Mouse (Mus musculus): ENCODE results near the gene Pate2. TPM values are rescaled to one million over a fixed set of nuclear protein-coding genes. Genes with fewer than 3 reads are reported as not detected.

Pate2 gene
- polyA plus RNA-seq, 1 experiment, result 1.1 TPM

- H3K4me1 ChIP-seq (ENCODE audit: control insufficient read depth, insufficient read depth, low read length), result peaks cover under 1% of the 10 kb centered on the region; the same call in 1 of the 2 replicates
- no peaks in the 10 kb centered on the region for H3K27me3 ChIP-seq (ENCODE audit: control insufficient read depth, insufficient read depth, low read length)
- H3K36me3 ChIP-seq (ENCODE audit: control insufficient read depth, insufficient read depth, low read length), result no peaks in the 10 kb centered on the region
- TF ChIP-seq POLR2A (IDR thresholded peaks at IDR 0.05; ENCODE audit: control insufficient read depth, low read depth, low read length) (no peak), CTCF (IDR thresholded peaks at IDR 0.05; ENCODE audit: control insufficient read depth, insufficient read depth, insufficient replicate concordance, low read depth, low read length) (no peak)
- no peak overlapping the region for H3K4me3 ChIP-seq (ENCODE audit: control insufficient read depth, low read depth, low read length)
- H3K27ac ChIP-seq (ENCODE audit: control insufficient read depth, insufficient read depth, low read depth, low read length), result no peak overlapping the region
Measured at GRCm38 (mm10) chr9:35529141-35529540, 40.9 kb upstream of the Pate2 start.

GRCm38 (mm10) chr9:35529796-35530195, 40.3 kb upstream of the Pate2 start:
- Histone ChIP-seq H3K4me3 (ENCODE audit: control insufficient read depth, low read depth, low read length) (no peak overlapping the region), H3K4me1 (ENCODE audit: control insufficient read depth, insufficient read depth, low read length) (no peaks in the 10 kb centered on the region), H3K36me3 (ENCODE audit: control insufficient read depth, insufficient read depth, low read length) (no peaks in the 10 kb centered on the region), H3K27me3 (ENCODE audit: control insufficient read depth, insufficient read depth, low read length) (no peaks in the 10 kb centered on the region), H3K27ac (ENCODE audit: control insufficient read depth, insufficient read depth, low read depth, low read length) (no peak overlapping the region)
- no peak for TF ChIP-seq CTCF (IDR thresholded peaks at IDR 0.05; ENCODE audit: control insufficient read depth, insufficient read depth, insufficient replicate concordance, low read depth, low read length)
- TF ChIP-seq POLR2A (IDR thresholded peaks at IDR 0.05; ENCODE audit: control insufficient read depth, low read depth, low read length), result no peak

GRCm38 (mm10) chr9:35533266-35533665, 36.8 kb upstream of the Pate2 start:
- TF ChIP-seq POLR2A (IDR thresholded peaks at IDR 0.05; ENCODE audit: control insufficient read depth, low read depth, low read length), result no peak
- TF ChIP-seq CTCF (IDR thresholded peaks at IDR 0.05; ENCODE audit: control insufficient read depth, insufficient read depth, insufficient replicate concordance, low read depth, low read length), result no peak
- H3K27ac ChIP-seq (ENCODE audit: control insufficient read depth, insufficient read depth, low read depth, low read length), result no peak overlapping the region
- no peaks in the 10 kb centered on the region for H3K4me1 ChIP-seq (ENCODE audit: control insufficient read depth, insufficient read depth, low read length)

GRCm38 (mm10) chr9:35535110-35535509, 35.0 kb upstream of the Pate2 start:
- Histone ChIP-seq H3K27ac (ENCODE audit: control insufficient read depth, insufficient read depth, low read depth, low read length) (no peak overlapping the region), H3K27me3 (ENCODE audit: control insufficient read depth, insufficient read depth, low read length) (no peaks in the 10 kb centered on the region), H3K4me1 (ENCODE audit: control insufficient read depth, insufficient read depth, low read length) (no peaks in the 10 kb centered on the region), H3K36me3 (ENCODE audit: control insufficient read depth, insufficient read depth, low read length) (no peaks in the 10 kb centered on the region), H3K4me3 (ENCODE audit: control insufficient read depth, low read depth, low read length) (no peak overlapping the region)
- TF ChIP-seq POLR2A (IDR thresholded peaks at IDR 0.05; ENCODE audit: control insufficient read depth, low read depth, low read length) (no peak), CTCF (IDR thresholded peaks at IDR 0.05; ENCODE audit: control insufficient read depth, insufficient read depth, insufficient replicate concordance, low read depth, low read length) (peak; percentile 47; the same call in 1 of the 2 replicates)

More at GRCm38 (mm10) chr9:35533266-35533665, 36.8 kb upstream of the Pate2 start:
- Histone ChIP-seq H3K4me3 (ENCODE audit: control insufficient read depth, low read depth, low read length) (no peak overlapping the region), H3K36me3 (ENCODE audit: control insufficient read depth, insufficient read depth, low read length) (no peaks in the 10 kb centered on the region), H3K27me3 (ENCODE audit: control insufficient read depth, insufficient read depth, low read length) (no peaks in the 10 kb centered on the region)

GRCm38 (mm10) chr9:35535876-35536275, 34.2 kb upstream of the Pate2 start:
- peaks cover under 1% of the 10 kb centered on the region; the same call in 1 of the 2 replicates for H3K36me3 ChIP-seq (ENCODE audit: control insufficient read depth, insufficient read depth, low read length)

GRCm38 (mm10) chr9:35539001-35539750, 30.9 kb upstream of the Pate2 start:
- Histone ChIP-seq H3K4me1 (ENCODE audit: control insufficient read depth, insufficient read depth, low read length) (no peaks in the 10 kb centered on the region), H3K27ac (ENCODE audit: control insufficient read depth, insufficient read depth, low read depth, low read length) (no peak overlapping the region), H3K27me3 (ENCODE audit: control insufficient read depth, insufficient read depth, low read length) (no peaks in the 10 kb centered on the region), H3K36me3 (ENCODE audit: control insufficient read depth, insufficient read depth, low read length) (peaks cover 3% of the 10 kb centered on the region), H3K4me3 (ENCODE audit: control insufficient read depth, low read depth, low read length) (no peak overlapping the region)
- TF ChIP-seq CTCF (IDR thresholded peaks at IDR 0.05; ENCODE audit: control insufficient read depth, insufficient read depth, insufficient replicate concordance, low read depth, low read length), result no peak
- no peak for TF ChIP-seq POLR2A (IDR thresholded peaks at IDR 0.05; ENCODE audit: control insufficient read depth, low read depth, low read length)

More at GRCm38 (mm10) chr9:35535876-35536275, 34.2 kb upstream of the Pate2 start:
- H3K27ac ChIP-seq (ENCODE audit: control insufficient read depth, insufficient read depth, low read depth, low read length), result no peak overlapping the region
- TF ChIP-seq POLR2A (IDR thresholded peaks at IDR 0.05; ENCODE audit: control insufficient read depth, low read depth, low read length), result no peak
- TF ChIP-seq CTCF (IDR thresholded peaks at IDR 0.05; ENCODE audit: control insufficient read depth, insufficient read depth, insufficient replicate concordance, low read depth, low read length), result no peak
- H3K4me3 ChIP-seq (ENCODE audit: control insufficient read depth, low read depth, low read length), result no peak overlapping the region
- no peaks in the 10 kb centered on the region for H3K4me1 ChIP-seq (ENCODE audit: control insufficient read depth, insufficient read depth, low read length)
- H3K27me3 ChIP-seq (ENCODE audit: control insufficient read depth, insufficient read depth, low read length), result no peaks in the 10 kb centered on the region

- Histone ChIP-seq H3K36me3 (ENCODE audit: control insufficient read depth, insufficient read depth, low read length) (peaks cover 3% of the 10 kb centered on the region), H3K4me1 (ENCODE audit: control insufficient read depth, insufficient read depth, low read length) (no peaks in the 10 kb centered on the region), H3K4me3 (ENCODE audit: control insufficient read depth, low read depth, low read length) (no peak overlapping the region), H3K27me3 (ENCODE audit: control insufficient read depth, insufficient read depth, low read length) (no peaks in the 10 kb centered on the region), H3K27ac (ENCODE audit: control insufficient read depth, insufficient read depth, low read depth, low read length) (no peak overlapping the region)
- TF ChIP-seq CTCF (IDR thresholded peaks at IDR 0.05; ENCODE audit: control insufficient read depth, insufficient read depth, insufficient replicate concordance, low read depth, low read length) (no peak), POLR2A (IDR thresholded peaks at IDR 0.05; ENCODE audit: control insufficient read depth, low read depth, low read length) (no peak)
Measured at GRCm38 (mm10) chr9:35541024-35541423, 29.1 kb upstream of the Pate2 start.
